10 mouse cellular contexts compared by ENCODE assay signal in the genomic region with DNA sequence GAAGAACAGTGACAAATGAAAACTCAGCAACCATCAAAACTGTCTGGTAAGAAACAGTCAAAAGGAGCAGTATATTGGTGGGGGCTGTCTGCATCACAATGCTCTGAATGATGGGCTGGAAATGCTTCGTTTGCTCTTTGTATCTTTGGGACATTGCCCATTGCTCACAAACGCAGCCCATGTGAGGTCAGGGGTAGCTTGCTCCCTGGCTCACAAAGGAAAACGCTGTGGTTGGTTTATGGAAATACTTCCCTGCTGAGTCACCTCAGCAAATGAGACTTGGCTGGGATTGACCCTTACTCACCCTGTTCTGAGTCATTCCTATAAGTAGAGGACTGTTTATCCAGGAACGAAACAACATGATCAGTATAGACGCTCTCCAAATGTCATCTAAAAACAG.
A peak's percentile ranks its signal among the peaks of the same experiment; 100 is the strongest.
DNase-seq lines count a peak whose midpoint lies in the region; ATAC-seq and TF ChIP-seq lines count a peak whose summit lies in the region.
"Had no signal": no experiment of that assay in that cellular context is flagged by ENCODE, and none has a peak within 500 bp of the region (broad histone marks: within the 10 kb centered on the region; RNA-seq: fewer than 3 reads in every experiment).

No protein-coding gene starts in this region.

- no peak for TF ChIP-seq POLR2A in heart, adult 2 months (IDR thresholded peaks at IDR 0.05; ENCODE audit: insufficient read depth, low read depth, low read length)

- TF ChIP-seq CTCF in heart, adult 2 months (IDR thresholded peaks at IDR 0.05): no peak

- H3K27me3 ChIP-seq in heart, adult 2 months (ENCODE audit: control insufficient read depth, insufficient read depth, low read length): no peaks in the 10 kb centered on the region
- H3K27me3 ChIP-seq in liver, embryonic 12.5 days (replicated peaks): no peaks in the 10 kb centered on the region
- H3K27me3 ChIP-seq: CH12.LX had no signal

- DNase-seq in heart, adult 18-20 months: peak; percentile 27 to 53
- no peak for DNase-seq in heart, postnatal 25 days (ENCODE audit: low spot score)
- DNase-seq in Muller cell, postnatal 12 days (ENCODE audit: inconsistent ontology term): peak; percentile 93
- peak; percentile 17 to 23 for DNase-seq in heart, adult 2 months
- DNase-seq in lung, postnatal 25 days (ENCODE audit: low spot score): peak; percentile 35
- DNase-seq in cerebellum, adult 11-12 months: no peak
- DNase-seq in spleen, postnatal 10 days (ENCODE audit: low spot score in 2 of 2): no peak
- DNase-seq: cerebellum, adult 11 months had no signal

- no peaks in the 10 kb centered on the region for H3K9me3 ChIP-seq in liver, embryonic 12.5 days (replicated peaks)

- no peaks in the 10 kb centered on the region for H3K79me2 ChIP-seq in heart, adult 2 months (replicated peaks; ENCODE audit: control insufficient read depth, insufficient read depth, low read length)

- peaks cover 6% of the 10 kb centered on the region for H3K4me1 ChIP-seq in heart, adult 2 months (ENCODE audit: control insufficient read depth, insufficient read depth, low read length)
- H3K4me1 ChIP-seq in liver, embryonic 12.5 days: 0 out of 2 replicates have a peak, but pooled peaks cover 6% of the 10 kb centered on the region

- WGBS in heart, adult 2 months: 11% methylated on average over 5 of the region's 5 CpGs
- WGBS in liver, embryonic 12.5 days (ENCODE audit: insufficient replicate concordance): 41% methylated on average over 5 of the region's 5 CpGs

- H3K9ac ChIP-seq in heart, adult 2 months (ENCODE audit: low read depth, low read length): no peak overlapping the region
- no peak overlapping the region for H3K9ac ChIP-seq in liver, embryonic 12.5 days

- no peak overlapping the region for H3K4me2 ChIP-seq in liver, embryonic 12.5 days

- intact Hi-C loops in heart, postnatal 25 days (cut with DNase I): no loop called here
- intact Hi-C loops in heart, adult 2 months (cut with DNase I): no loop called here

- H3K4me3 ChIP-seq in heart, adult 2 months: no peak overlapping the region
- no peak overlapping the region for H3K4me3 ChIP-seq in liver, embryonic 12.5 days

- no peaks in the 10 kb centered on the region for H3K36me3 ChIP-seq in heart, adult 2 months (ENCODE audit: control insufficient read depth, insufficient read depth, low read length)
- no peaks in the 10 kb centered on the region for H3K36me3 ChIP-seq in liver, embryonic 12.5 days

- H3K27ac ChIP-seq in heart, adult 2 months: no peak overlapping the region; the same call in 1 of the 2 replicates
- H3K27ac ChIP-seq in liver, embryonic 12.5 days: no peak overlapping the region

- ATAC-seq in liver, embryonic 12.5 days: no peak

- no peak for TF ChIP-seq EP300 in heart, adult 2 months (IDR thresholded peaks at IDR 0.05; ENCODE audit: insufficient read depth, low read depth, low read length)

Comparison
In these comparisons a context has a peak if more than half of its experiments do, and no peak if none do; other contexts are left out.
1. DNase-seq: peak in heart, adult 18-20 months (2 of 2), Muller cell, postnatal 12 days (single experiment), heart, adult 2 months (2 of 2) and lung, postnatal 25 days (single experiment); none in heart, postnatal 25 days (single experiment), cerebellum, adult 11-12 months (single experiment) and spleen, postnatal 10 days (0 of 2).